Mouse (Mus musculus) ovary, postnatal 10 days (tissue): ENCODE data around the gene Rpl11.
A peak's percentile ranks its signal among the peaks of the same experiment; 100 is the strongest.
"Not testable (repeated sequence)": the region's sequence is repeated elsewhere in the genome, so short reads cannot be mapped to it uniquely, and the experiment has no call there.

Experiments used
- DNase-seq: peaks from one replicate; pipeline ENCODE4 v3.0.0; 2022; ENCODE audit warnings: low spot score

Gene Rpl11

DNA sequence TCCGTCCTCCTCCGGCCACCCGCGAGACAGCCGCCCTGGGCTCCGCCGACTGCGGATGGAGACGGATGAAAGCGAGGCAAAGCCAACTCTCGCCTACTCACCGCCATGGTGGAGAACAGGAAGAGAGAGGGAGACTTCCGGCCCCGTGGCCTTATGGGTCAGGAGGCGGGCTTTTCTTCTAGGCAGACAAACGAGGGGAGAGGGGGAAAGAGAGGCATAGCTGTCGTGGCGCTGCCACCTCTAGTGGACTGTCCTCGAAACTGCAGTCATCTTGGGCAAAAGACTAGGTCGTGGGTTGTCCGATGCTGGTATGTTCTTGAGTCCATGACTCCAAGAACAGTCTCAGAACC is at the start of gene Rpl11:
Gene Rpl11, minus strand, starts transcription at position 182 of the 350 bp plus-strand sequence.
- peak; percentile 75 for DNase-seq

- not testable (repeated sequence) for DNase-seq
Observed at GRCm38 (mm10) chr4:136101753-136102152, 48.5 kb upstream of the Rpl11 start.

GRCm38 (mm10) chr4:136100396-136101070 is 47.3 kb upstream of the Rpl11 start:
- DNase-seq: no peak

- DNase-seq: no peak
Observed at GRCm38 (mm10) chr4:136098446-136098845, 45.2 kb upstream of the Rpl11 start.

GRCm38 (mm10) chr4:136096446-136097113 is 43.4 kb upstream of the Rpl11 start:
- no peak for DNase-seq

DNA sequence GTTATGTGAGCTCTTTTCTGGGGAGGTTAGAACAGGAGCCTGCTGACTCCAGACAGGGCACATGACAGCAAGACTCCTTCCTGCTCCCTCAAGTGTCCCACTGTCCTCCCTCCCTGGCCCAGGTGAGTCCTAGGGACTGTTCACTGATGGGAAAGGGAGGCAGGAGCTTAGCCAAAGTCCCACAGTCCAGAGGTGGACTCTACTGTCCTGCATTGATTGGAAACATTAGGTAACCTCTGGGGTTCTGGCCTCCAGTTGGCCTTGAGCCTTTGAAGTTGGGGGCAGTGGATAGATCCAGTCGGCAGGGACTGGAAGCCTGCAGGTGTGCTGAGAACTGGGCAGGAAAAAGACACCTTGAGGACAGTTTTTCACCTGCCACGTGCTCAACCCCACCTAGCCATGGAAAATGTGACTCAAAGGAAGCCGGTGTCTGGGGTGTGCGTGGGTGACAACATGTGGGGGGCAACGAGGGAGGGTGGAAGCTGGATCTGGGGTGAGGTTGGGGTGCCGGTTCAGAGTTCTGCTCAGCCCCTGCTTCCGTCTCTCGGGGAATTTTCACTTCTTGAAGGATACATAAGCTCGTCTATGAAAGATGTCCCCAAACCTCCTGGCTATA is 42.4 kb upstream of the Rpl11 start:
- no peak for DNase-seq

DNA sequence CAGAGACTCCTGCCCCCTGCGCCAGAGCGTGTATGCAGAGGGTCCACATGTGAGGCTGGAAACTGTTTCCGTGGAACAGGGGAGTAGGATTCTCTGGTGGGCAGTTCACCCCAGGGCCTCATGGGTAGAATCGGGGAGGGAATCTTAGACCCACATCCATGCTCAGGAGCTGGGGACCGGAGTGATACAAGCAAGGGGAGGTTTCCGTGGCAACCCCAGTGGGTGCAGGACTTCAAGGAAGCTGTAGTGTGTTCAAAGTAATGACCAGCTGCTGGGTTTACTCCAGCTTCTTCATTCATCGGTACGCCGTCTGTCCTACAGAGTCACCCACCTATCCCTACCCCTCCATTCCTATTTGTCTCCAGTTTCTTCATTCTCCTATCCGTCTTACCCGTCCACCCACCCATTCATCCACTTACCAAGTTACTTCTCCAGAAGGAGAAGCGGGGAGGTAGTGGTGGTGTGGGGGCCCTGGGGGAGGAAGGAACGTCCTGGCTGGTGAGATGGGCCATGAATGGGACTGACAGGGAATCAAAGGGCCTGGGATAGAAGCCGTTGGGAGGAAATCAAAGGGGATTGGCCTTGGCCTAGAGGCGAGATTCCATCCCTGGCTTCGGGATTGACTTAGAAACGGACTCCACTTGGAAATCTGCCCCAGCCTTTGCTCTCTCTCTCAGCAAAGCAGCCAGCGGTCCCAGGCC is 41.4 kb upstream of the Rpl11 start:
- no peak for DNase-seq

GRCm38 (mm10) chr4:136092498-136092897 is 39.3 kb upstream of the Rpl11 start:
- no peak for DNase-seq

- no peak for DNase-seq
Observed at GRCm38 (mm10) chr4:136091346-136091745, 38.1 kb upstream of the Rpl11 start.

DNA sequence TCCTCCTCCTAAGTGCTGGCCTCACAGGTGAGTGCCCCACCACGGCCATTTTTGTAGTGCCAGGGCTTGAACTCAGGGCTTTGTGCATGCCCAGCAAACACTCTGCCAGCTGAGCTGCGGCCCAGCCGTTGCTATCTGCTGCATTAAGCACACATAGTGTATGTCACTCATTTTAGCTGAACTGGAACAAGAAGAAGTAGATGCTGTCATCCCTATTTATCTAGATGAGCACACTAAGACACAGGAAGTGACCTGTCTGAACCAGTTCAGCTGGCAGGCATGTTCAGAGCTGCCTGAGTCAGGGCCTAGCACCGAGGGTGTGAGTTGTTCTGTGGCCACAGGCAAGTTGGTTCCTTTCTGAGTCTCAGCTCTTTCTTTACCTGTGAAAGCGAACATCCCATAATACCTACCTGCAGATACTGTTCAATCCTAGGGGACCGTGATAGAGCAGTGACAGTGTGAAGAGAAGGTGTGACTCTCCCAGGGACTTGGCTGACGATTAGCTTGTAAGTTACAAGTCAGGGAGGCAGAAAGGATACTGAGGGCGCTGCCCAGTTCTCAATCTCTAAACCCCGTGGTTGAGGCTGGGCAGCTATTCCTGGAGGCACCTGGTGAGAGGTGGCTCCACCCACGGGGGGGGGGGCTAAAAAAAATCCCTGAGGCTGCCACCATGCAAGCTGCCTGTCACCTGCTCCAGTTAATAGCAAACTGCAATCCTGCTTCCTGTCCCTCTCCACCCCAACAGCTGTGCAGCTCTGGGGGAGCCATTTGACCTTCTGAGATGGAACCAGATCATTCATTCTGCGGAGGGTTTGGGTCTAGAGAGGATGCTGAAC is 36.7 kb upstream of the Rpl11 start:
- DNase-seq: no peak

GRCm38 (mm10) chr4:136088971-136089747 is 35.9 kb upstream of the Rpl11 start:
- no peak for DNase-seq

DNA sequence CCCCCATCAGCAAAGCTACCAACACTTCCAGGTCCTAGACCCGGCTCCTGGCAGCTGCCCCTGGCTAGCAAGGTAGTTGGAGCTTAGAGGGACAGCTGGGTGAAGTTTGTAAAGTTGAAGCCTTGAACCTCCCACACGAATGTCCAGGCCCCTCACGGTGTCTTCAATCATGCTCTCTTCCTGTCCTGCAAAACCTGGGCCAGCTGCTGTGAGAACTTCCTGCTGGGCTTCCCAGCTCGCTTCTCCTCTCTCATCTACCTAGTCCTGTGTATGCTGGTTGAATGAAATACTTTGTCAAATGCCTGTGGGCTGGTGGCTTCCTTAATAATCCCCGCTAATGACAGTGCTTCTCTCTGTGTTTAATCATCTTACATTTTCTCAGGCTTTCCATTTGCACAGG is 35.1 kb upstream of the Rpl11 start:
- DNase-seq: no peak

DNA sequence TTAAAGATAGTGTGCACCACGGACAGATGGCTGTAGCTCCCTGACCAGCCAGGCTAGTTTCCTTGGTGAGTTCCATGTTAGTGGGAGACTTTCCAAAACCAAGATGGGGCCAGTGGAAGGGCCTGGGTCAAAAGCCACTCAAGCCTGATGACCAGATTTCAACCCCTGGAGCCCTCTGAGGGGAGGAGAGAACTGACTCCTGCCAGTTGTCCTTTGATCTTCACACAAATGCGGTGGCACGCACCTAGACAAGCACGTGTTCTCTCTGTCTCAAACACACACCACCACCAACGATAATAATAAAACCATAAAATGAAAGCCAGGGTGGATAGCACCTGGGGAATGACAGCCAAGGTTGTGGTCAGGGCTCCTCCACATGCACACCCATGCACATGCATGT is 34.0 kb upstream of the Rpl11 start:
- no peak for DNase-seq

DNA sequence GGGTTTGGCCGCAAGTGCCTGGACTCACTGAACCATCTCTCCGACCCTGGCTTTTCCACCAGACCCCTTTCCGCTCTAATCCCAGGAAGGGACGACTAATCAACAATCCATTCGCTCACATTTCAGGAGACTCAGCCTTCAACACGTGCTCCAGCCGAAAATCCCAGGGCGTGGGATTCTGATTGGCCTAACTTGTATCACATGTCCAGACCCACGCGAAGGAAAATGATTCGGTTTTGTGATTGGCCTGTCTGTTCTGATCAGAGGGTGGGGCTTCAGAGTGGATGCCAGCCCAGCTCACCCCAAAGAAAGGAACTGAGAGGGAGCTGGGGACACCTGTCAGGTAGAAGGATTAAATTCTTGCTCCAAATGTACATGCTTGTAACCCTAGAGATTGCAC is 31.6 kb upstream of the Rpl11 start:
- no peak for DNase-seq

DNA sequence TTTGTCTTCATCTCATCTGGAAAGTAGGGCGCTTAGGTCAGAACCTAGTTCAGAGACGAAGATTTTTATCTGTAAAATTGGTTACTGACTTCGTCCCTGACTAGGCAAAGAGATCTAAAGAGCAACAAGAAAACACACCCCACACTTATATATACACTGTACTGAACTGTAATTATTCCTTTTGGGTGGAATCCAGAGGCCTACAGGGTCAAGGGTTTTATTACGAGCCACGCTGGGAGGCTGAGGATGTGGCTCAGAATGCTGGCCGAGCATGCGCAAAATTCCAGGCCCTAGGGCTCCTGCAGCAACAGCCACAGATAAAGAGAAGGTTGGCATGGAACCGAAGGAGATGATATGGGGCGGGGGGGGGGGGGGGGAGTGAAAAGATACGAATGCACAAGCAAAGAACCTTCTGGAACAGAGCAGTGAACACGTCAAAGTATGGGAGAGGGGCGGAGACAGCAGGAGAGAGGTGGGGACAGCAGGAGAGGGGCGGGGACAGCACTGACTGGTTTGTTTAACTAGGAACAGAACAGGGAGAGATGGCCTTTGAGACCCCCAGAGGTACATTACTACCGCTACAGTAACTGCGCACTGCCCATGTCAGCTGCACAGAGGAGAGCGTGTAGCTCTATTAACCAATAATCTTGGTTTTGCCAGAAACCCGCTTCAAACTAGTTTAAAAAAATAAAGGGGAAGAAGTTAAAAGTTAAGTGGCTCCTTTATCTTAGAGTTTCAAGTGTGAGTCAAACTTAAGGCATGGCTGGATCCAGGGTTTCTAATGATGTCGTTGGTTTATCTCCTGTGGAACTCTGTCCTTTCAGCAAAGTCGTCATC is 30.3 kb upstream of the Rpl11 start:
- no peak for DNase-seq

GRCm38 (mm10) chr4:136081729-136082128 is 28.5 kb upstream of the Rpl11 start:
- no peak for DNase-seq

- DNase-seq: no peak
Observed at GRCm38 (mm10) chr4:136078649-136079048, 25.4 kb upstream of the Rpl11 start.

DNA sequence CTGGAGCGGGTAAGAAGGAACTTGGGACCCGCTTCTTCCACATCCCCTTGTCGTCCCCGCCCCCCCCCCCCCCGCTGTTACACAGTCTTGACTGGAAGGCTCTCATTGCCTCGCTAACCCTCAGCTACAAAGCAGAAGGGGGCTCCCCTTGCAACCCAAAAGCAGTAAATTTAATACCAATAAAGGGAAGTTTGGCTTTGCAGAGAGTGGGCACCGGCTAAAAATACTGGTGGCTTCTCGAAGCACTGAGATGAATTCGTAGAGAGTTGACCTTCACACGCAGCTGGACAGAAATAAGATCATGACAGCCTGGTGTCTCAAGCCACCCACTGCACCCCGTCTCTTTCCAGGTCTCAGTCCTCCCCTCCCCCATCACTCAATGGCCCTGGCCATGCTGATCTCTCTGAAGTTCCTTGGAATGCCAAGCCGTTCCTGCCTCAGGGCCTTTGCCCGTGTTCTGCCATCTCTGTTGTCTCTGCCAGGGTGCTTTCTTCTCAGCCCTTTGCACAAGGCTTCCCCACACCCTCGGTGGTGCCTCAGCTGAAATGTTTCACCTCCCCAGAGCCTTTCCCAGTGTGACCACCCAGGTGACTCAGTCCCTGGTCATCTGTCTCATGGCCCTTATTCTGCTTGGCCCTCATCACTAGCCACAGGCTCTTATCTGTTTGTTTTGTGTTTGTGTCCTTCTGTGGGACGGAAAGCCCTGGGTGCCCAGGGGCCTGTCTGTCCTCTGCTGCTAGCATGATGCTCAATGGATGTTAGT is 23.7 kb upstream of the Rpl11 start:
- DNase-seq: no peak

DNA sequence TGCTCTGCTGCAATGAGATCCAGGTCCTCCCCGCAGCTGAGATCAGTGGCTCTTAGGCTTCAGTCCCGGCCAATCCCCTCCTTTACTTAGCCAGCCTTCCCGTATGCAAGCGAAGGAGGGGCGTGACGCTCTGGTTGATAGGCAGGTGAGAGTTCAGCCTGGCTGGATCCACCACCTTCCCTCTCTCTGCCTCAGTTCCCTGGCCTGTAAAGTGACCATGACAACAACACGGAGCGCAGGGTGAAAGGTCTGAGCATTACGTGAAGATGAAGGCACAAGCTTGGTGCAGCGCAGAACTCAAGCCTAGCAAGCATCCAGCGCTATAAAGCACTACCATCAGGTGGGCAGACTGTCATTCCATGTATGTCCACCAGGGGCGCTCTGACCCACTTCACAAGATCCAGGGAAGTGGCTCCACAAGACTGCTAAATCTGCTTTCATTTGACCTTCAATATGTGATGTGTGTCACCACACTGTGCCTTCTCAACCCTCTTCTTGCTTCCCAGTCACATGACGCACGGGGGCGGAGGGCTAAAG is 18.0 kb upstream of the Rpl11 start:
- DNase-seq: peak; percentile 41
